Mouse (Mus musculus): Measurements from ENCODE around the gene Sim2.

- TF ChIP-seq CTCF (IDR thresholded peaks at IDR 0.05; ENCODE audit: low read depth, low read length): no peak
- TF ChIP-seq POLR2A (IDR thresholded peaks at IDR 0.05; ENCODE audit: insufficient read depth, low read length): no peak
- TF ChIP-seq EP300 (IDR thresholded peaks at IDR 0.05; ENCODE audit: insufficient read depth, low read depth, low read length): no peak
These were observed at the start of gene Sim2 for GRCm38 (mm10) chr16:94084711-94085602.
